Mouse (Mus musculus) heart, postnatal 0 days (tissue): ENCODE measurements around the gene Cx3cl1.

Experiments used
- CTCF ChIP-seq: IDR thresholded peaks from 2 replicates; pipeline ENCODE4 v1.5.1; 2016; ENCODE audit warnings: antibody characterized with exemption, control low read depth, low read depth
- EP300 ChIP-seq: IDR thresholded peaks from 2 replicates; pipeline ENCODE4 v1.6.1; 2016; ENCODE audit warnings: antibody characterized with exemption, low read depth

- TF ChIP-seq CTCF, result peak; percentile 49
- TF ChIP-seq EP300, result no peak
Measured at GRCm38 (mm10) chr8:94814556-94814955, 42.7 kb downstream of the Cx3cl1 start.
